Mouse (Mus musculus): ENCODE data around the gene Srms.

The Srms gene

GRCm38 (mm10) chr2:181160821-181161220 is 52.2 kb downstream of the Srms start:
- DNase-seq: no peak

GRCm38 (mm10) chr2:181159771-181160170 is 53.2 kb downstream of the Srms start:
- no peak for DNase-seq

GRCm38 (mm10) chr2:181159091-181159514 is 53.9 kb downstream of the Srms start:
- no peak for DNase-seq

DNA sequence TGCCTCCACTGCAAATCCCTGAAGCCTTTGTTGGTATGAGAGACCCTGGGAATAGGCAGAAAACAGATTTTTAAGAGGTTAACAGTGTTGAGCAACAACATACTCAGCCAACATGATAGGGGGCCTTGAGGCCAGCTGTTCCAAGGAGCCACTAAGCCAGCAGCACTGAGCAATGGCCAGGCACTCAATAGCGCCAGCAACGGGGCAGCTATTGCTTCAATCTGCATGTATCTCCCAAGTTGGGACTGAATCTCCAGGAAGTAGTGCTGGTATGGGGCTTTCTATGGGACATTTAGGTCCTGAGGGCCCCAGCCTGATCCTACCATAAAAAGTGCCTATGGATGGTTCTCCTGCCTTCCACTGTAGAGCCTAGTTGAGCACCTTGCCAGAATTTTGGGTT is 54.5 kb downstream of the Srms start:
- DNase-seq: no peak

DNA sequence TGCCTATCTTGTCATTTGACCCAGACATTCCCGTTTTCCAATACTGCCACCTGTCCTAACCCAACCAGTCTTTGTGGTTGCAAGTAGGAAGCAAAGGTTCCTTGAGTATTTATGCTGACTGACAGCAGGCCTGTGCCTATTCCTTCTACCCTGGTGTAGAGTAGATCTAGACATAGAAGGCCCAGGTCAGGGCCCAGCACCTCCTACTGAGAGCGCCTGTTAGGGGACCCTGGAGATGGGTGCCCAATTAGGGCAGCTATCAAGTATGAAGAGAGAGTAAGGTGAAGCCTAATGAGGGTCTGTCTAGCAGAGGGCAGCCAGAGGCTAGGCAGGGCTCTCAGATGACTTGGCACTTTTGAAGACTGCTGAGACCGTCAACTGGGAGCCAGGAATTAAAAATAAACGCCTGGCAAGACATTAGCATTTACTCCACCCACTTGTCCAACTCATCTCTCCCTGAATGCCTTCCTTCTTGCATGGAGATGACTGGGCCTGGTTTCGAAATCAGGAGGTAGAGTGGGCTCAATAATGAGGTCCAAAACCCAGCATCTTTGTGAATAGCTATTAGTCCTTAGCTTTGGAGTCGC is 55.2 kb downstream of the Srms start:
- DNase-seq: no peak

- no peak for DNase-seq
Observed at GRCm38 (mm10) chr2:181157180-181157579, 55.8 kb downstream of the Srms start.

- DNase-seq: no peak
Observed at GRCm38 (mm10) chr2:181156248-181157121, 56.5 kb downstream of the Srms start, which contains the start of gene Eef1a2. Eef1a2 (minus strand) TSS chr2:181157014.

DNA sequence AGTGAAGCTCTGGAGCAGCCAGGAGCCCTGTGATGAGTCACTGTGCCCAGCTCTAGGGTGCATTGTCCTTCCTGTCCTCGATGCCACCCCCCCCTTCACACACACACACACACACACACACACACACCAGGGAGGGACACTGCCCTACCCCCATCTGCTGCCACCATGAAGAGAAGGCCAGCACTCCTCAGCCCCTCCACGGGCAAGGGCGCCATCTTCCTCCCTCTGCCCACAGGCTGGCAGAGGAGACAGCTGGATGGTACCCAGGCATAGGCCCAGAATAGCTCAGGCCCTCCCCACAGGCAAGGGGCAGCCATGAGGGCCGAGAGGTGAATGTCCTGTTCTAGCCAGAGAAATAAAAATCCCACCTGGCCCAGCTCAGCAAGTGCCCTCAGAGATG is 57.2 kb downstream of the Srms start:
- no peak for DNase-seq

Measured in thymus, postnatal 4 days (tissue).